Mouse (Mus musculus) liver, adult 2 months (tissue): ENCODE results near the gene Vmp1.

Source experiments
- CTCF ChIP-seq: fragments of 200-500 bp; IDR thresholded peaks from 2 replicates; pipeline ENCODE4 v1.5.1; 2011; ENCODE audit warnings: low read depth, low read length, control low read depth
- POLR2A ChIP-seq: fragments of 200-500 bp; IDR thresholded peaks from 2 replicates; pipeline ENCODE4 v1.6.1; 2011; ENCODE audit warnings: low read length, control low read depth; ENCODE audit not compliant: insufficient read depth; ENCODE audit errors: extremely low read depth

DNA sequence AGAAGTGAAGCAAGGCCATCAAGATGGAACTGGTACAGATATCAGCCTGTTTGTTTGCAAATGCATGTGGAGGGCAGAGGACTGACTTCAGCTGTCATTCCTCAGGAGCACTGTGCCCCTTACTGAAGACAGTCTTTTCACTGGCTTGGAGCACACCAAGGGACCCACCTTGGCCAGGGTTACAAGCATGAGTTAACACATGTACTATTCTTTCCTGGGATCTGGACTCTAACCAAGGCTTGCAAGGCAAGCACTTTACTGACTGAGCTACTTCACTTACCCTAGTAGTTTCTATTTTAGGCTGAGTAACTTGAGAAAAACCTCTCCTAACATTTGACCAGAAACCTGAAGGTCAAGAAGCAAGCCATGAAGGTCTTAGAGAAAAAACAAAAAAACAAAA, 31.0 kb upstream of the Vmp1 start:
- TF ChIP-seq CTCF (no peak), POLR2A (no peak)
